Mouse (Mus musculus): ENCODE measurements around the gene Mt1. TPM values are rescaled to one million over a fixed set of nuclear protein-coding genes. Genes with fewer than 3 reads are reported as not detected.

The Mt1 gene
- polyA plus RNA-seq, 1 experiment = 963 TPM

- Histone ChIP-seq H3K79me3 (ENCODE audit: low read depth) (peaks cover 33% of the 10 kb centered on the region), H3K36me3 (ENCODE audit: control insufficient read depth, insufficient read depth) (peaks cover 3% of the 10 kb centered on the region), H3K79me2 (ENCODE audit: control insufficient read depth, insufficient read depth) (peaks cover 43% of the 10 kb centered on the region), H3ac (ENCODE audit: control insufficient read depth, insufficient read length, low read depth) (peak overlapping the region; percentile 5), H3K27me3 (ENCODE audit: control insufficient read depth, insufficient read depth, insufficient read length) (peaks cover 3% of the 10 kb centered on the region), H3K4me3 (ENCODE audit: insufficient read depth, poor library complexity, severe bottlenecking) (no peak overlapping the region)
- TF ChIP-seq MYOG (IDR thresholded peaks at IDR 0.05; ENCODE audit: control insufficient read depth, extremely low read depth, insufficient read length) (no peak), FOSL1 (IDR thresholded peaks at IDR 0.05; ENCODE audit: insufficient read depth, low read length, poor library complexity, severe bottlenecking) (no peak), USF1 (IDR thresholded peaks at IDR 0.05; ENCODE audit: low read depth) (no peak), MAX (IDR thresholded peaks at IDR 0.05) (no peak), CTCF (IDR thresholded peaks at IDR 0.05; ENCODE audit: control insufficient read depth, insufficient read depth, insufficient read length) (no peak), CEBPB (IDR thresholded peaks at IDR 0.05; ENCODE audit: low read depth) (no peak), MYOD1 (IDR thresholded peaks at IDR 0.05; ENCODE audit: control insufficient read depth, insufficient read length, low read depth) (no peak)
Measured at GRCm38 (mm10) chr8:94213819-94214218, 34.9 kb downstream of the Mt1 start.

- H3K4me3 ChIP-seq (ENCODE audit: insufficient read depth, poor library complexity, severe bottlenecking) = peak within 1 kb of the TSS; percentile 83
- H3ac ChIP-seq (ENCODE audit: control insufficient read depth, insufficient read length, low read depth) = peak within 1 kb of the TSS; percentile 94
- H3K36me3 ChIP-seq (ENCODE audit: control insufficient read depth, insufficient read depth) = peaks cover 3% of the 10 kb centered on the region
- TF ChIP-seq USF1 (IDR thresholded peaks at IDR 0.05; ENCODE audit: low read depth) = peak; percentile 78
- no peak for TF ChIP-seq CEBPB (IDR thresholded peaks at IDR 0.05; ENCODE audit: low read depth)
- peak; percentile 25 for TF ChIP-seq MAX (IDR thresholded peaks at IDR 0.05)
- no peak for TF ChIP-seq MYOD1 (IDR thresholded peaks at IDR 0.05; ENCODE audit: control insufficient read depth, insufficient read length, low read depth)
- no peak for TF ChIP-seq CTCF (IDR thresholded peaks at IDR 0.05; ENCODE audit: control insufficient read depth, insufficient read depth, insufficient read length)
- no peak for TF ChIP-seq FOSL1 (IDR thresholded peaks at IDR 0.05; ENCODE audit: insufficient read depth, low read length, poor library complexity, severe bottlenecking)
- peaks cover 50% of the 10 kb centered on the region for H3K79me2 ChIP-seq (ENCODE audit: control insufficient read depth, insufficient read depth)
- peaks cover 35% of the 10 kb centered on the region for H3K79me3 ChIP-seq (ENCODE audit: low read depth)
- H3K27me3 ChIP-seq (ENCODE audit: control insufficient read depth, insufficient read depth, insufficient read length) = peaks cover 3% of the 10 kb centered on the region
Measured at GRCm38 (mm10) chr8:94214252-94215173, 35.6 kb downstream of the Mt1 start, which contains the start of gene Nup93. Gene Nup93 (plus strand): TSS chr8:94214564.

GRCm38 (mm10) chr8:94227381-94227939 is 48.6 kb downstream of the Mt1 start:
- Histone ChIP-seq H3K36me3 (ENCODE audit: control insufficient read depth, insufficient read depth) (peaks cover 45% of the 10 kb centered on the region), H3K79me2 (ENCODE audit: control insufficient read depth, insufficient read depth) (peaks cover 33% of the 10 kb centered on the region), H3K79me3 (ENCODE audit: low read depth) (peaks cover 9% of the 10 kb centered on the region), H3ac (ENCODE audit: control insufficient read depth, insufficient read length, low read depth) (no peak overlapping the region), H3K4me3 (ENCODE audit: insufficient read depth, poor library complexity, severe bottlenecking) (no peak overlapping the region), H3K27me3 (ENCODE audit: control insufficient read depth, insufficient read depth, insufficient read length) (no peaks in the 10 kb centered on the region)
- TF ChIP-seq MYOD1 (IDR thresholded peaks at IDR 0.05; ENCODE audit: control insufficient read depth, insufficient read length, low read depth) (no peak), CTCF (IDR thresholded peaks at IDR 0.05; ENCODE audit: control insufficient read depth, insufficient read depth, insufficient read length) (no peak), MYOG (IDR thresholded peaks at IDR 0.05; ENCODE audit: control insufficient read depth, extremely low read depth, insufficient read length) (no peak), FOSL1 (IDR thresholded peaks at IDR 0.05; ENCODE audit: insufficient read depth, low read length, poor library complexity, severe bottlenecking) (no peak)

Other genes starting within 250 kb of the Mt1 start
- 71.0 TPM for gene Amfr, start 166.2 kb upstream of the Mt1 start, polyA plus RNA-seq (2012; fragmentation: generic; extraction: Trizol)
- 112 TPM for gene Nudt21, start 142.1 kb upstream of the Mt1 start, polyA plus RNA-seq (2012; fragmentation: generic; extraction: Trizol)
- gene Ogfod1, start 141.9 kb upstream of the Mt1 start, polyA plus RNA-seq (2012; fragmentation: generic; extraction: Trizol) = 9.7 TPM
- gene Bbs2, start 80.2 kb upstream of the Mt1 start, polyA plus RNA-seq (2012; fragmentation: generic; extraction: Trizol) = 5.9 TPM
- 0.26 TPM for gene Mt4, start 41.9 kb upstream of the Mt1 start, polyA plus RNA-seq (2012; fragmentation: generic; extraction: Trizol)
- gene Mt3, start 26.5 kb upstream of the Mt1 start, polyA plus RNA-seq (2012; fragmentation: generic; extraction: Trizol) = not detected
- 338 TPM for gene Mt2, start 6.4 kb upstream of the Mt1 start, polyA plus RNA-seq (2012; fragmentation: generic; extraction: Trizol)
- 58.7 TPM for gene Nup93, start 35.5 kb downstream of the Mt1 start, polyA plus RNA-seq (2012; fragmentation: generic; extraction: Trizol)
- gene Slc12a3, start 150.1 kb downstream of the Mt1 start, polyA plus RNA-seq (2012; fragmentation: generic; extraction: Trizol) = not detected
- 48.8 TPM for gene Herpud1, start 207.4 kb downstream of the Mt1 start, polyA plus RNA-seq (2012; fragmentation: generic; extraction: Trizol)

Data from C2C12 (cell line).